Mouse (Mus musculus) embryonic stem cell, embryonic (primary cell): ENCODE measurements around the gene Nat8f4.

ENCODE experiments used
- CTCF ChIA-PET, 4 experiments: fragments of 300-600 bp in 2 of 4; fragments of 350-600 bp in 2 of 4; sonication (Branson Sonifier 250); formaldehyde crosslinking; loops; one replicate each; lab custom pipeline; 2022; ENCODE audit warnings: inconsistent platforms in 2 of 4; lab: Charles Lee
- POLR2A ChIA-PET, 4 experiments: fragments of 300-600 bp in 2 of 4; fragments of 350-600 bp in 2 of 4; sonication (Branson Sonifier 250); formaldehyde crosslinking; loops; one replicate each; lab custom pipeline; 2022; ENCODE audit warnings: antibody characterized with exemption in 4 of 4, inconsistent platforms in 1 of 4; lab: Charles Lee

Nat8f4 gene

DNA sequence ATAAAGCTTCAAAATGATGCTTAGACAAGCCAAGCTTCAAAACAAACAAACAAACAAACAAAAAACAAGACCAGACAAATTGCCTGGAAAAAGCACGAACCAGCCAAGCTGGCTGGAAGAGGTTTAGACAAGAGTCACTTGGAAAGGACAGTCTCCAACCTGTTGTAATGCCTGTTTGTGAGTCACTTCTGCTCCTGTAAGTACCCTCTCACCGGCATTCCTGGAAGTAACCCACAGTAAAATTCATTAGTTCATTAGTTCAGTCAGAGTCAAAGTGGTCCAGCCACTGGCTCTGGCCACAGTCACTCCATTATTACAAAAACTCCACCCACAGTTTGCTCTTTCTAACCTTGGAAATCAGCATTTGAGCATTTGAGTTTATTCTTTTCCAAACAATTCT lies 40.8 kb downstream of the Nat8f4 start:
- ChIA-PET POLR2A (interaction anchor here in 1 of 4 experiments (1.0 kb wide), 1 partner anchor 16 kb away, joined by 3 read pairs; no protein-coding TSS in a partner anchor), CTCF (interaction anchor here in 1 of 4 experiments (0.6 kb wide), 1 partner anchor 422 kb away, joined by 5 read pairs; no protein-coding TSS in a partner anchor)

DNA sequence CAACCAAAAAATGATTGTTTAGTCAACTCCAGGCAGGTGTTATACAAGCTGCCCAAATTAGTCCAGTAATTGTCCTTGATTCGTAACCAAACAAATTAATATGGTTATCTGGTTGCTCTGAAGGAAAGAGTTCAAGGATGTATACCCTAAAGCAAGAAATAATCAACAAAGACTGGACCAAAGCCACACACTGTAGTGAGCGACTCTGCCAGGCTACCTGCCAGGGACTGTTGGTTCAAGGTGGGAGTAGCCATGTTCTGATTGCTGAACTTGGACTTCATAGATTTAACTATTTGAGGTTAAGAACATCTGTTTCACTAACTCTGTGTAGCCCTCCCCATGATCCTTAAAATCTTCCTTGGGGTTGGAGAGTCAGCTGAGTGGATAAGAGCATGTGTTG lies 41.5 kb downstream of the Nat8f4 start:
- CTCF ChIA-PET = no interaction called here

DNA sequence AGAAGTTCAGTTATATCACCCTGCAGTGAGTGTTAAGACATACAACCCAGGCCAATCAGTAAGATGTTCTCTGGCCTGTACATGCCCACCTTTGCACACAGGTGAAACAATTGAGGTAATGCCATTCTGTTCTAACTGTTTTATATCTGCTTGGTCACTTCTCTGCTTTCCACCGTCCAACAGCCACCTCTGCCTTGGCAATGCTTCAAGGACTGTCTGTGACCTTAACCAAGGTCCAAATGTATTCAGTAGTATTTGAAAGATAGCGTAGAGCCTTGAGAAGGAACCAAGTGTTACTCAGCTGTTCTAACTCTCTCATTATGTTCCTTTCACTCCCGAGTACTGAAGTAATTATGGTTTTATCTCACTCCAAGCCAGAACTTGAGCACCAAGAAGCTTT lies 42.1 kb downstream of the Nat8f4 start:
- ChIA-PET CTCF (interaction anchor here in 1 of 4 experiments (0.7 kb wide), 1 partner anchor 206 kb away, joined by 3 read pairs; no protein-coding TSS in a partner anchor), POLR2A (no interaction called here)

More for the DNA sequence above, 41.5 kb downstream of the Nat8f4 start:
- POLR2A ChIA-PET = no interaction called here

DNA sequence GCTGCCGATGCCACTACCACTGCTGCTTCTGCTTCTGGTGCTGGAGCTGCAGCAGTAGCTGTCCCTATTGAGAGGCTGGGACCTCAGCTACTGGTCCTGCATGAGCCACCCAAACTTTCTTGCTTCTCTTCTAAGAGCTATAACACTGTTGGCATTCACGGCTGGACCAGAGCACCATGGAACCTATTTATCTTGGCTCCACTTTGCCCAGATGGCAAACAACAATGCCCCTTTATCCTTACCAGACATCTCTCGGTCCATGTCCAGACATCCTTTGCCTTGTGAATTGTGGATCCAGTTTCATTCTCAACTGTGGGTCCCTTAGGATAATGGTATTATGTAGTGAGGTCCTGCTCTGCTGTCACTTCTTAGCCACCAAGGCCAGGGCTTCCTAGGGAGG lies 43.4 kb downstream of the Nat8f4 start:
- ChIA-PET CTCF (interaction anchor here in 1 of 4 experiments (0.6 kb wide), 1 partner anchor 1025 kb away, joined by 3 read pairs; no protein-coding TSS in a partner anchor), POLR2A (interaction anchor here in 1 of 4 experiments (0.9 to 1.0 kb wide), 2 partner anchors 11 to 12 kb away, joined by 3 read pairs; no protein-coding TSS in a partner anchor)

DNA sequence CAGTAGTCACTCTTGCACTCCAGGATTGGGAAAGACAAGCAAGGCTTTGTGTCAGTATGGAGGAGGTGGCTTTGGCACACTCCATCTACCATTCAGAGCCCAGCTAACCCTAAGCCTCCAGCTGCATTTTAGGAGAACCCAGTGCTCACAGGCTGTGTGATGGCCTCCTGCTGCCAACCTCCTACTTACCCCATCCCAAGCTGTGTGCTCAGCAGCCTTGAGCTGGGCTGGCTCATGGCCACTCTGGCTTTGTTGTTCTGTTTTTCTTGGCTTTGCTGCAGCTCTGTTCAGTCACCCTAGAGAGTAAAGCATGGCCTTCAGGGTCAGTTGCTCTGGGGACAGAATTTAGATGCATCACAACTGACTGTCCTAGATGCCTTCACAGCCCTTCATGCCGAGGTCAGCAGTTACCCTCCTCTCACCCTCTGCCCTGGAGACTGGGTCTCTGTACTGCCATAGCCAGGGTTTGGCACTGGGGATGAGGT lies 48.4 kb downstream of the Nat8f4 start:
- POLR2A ChIA-PET = no interaction called here
- CTCF ChIA-PET = interaction anchor here in 1 of 4 experiments (0.7 kb wide), 1 partner anchor 34 kb away, joined by 3 read pairs; no protein-coding TSS in a partner anchor

DNA sequence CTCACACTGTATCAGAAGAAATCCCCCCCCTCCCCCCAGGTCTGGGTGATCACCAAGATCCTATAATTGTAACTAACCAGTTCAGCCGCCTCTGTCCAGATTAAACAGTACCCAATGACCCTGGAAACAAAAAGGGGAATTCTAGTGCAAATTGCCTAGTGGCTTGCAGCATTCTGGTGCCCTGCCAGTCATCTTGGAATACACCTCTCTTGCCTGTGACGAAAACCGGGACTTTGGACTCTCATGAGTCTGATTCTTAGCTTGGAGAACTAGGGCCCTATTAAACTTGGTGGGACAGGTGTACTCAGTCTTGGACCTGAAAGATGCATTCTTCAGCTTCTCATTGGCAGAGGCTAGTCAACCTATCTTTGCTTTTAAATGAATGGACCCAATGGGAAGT lies 51.2 kb downstream of the Nat8f4 start:
- CTCF ChIA-PET = interaction anchor here in 2 of 4 experiments (0.5 to 0.7 kb wide), 2 partner anchors 207 to 502 kb away, joined by 3 read pairs; no protein-coding TSS in a partner anchor
- POLR2A ChIA-PET = no interaction called here

DNA sequence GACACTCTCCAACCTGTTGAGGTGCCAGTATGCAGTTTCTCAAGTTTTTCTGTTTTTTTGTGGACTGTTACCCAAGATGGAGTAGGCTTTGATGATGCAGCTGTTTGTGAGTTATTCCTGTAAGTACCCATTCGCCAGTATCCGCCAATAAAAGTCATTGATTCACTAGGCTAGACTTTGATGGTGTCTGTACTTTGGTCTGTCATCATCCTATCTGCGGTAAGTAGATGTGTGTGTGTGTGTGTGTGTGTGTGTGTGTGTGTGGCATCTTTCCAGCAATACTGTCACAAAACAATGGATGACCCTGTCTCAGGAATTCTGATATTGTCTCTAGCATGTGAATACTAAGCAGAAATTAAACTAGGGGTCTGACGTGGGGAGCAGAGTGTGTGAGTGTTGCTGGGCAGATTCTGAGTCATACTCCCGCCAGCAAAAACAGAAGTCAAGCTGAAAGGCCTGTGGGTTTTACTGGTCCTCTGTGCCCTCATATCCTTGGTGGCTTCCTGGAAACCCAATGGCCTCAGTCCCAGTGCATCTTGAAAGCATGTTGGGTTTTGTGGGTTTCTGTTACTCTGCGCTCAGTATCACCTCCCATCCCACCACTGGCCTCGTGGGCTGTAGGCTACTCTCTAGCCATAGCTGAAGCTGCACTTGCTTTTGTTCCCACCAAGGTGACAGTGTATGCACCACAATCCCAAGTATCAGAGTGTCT lies 53.5 kb downstream of the Nat8f4 start:
- CTCF ChIA-PET = interaction anchor here in 1 of 4 experiments (2.3 kb wide), 1 partner anchor 53 kb away, joined by 5 read pairs; the partner anchor contains the start of gene Nat8f4
- POLR2A ChIA-PET = interaction anchor here in 1 of 4 experiments (0.6 to 1.7 kb wide), 2 partner anchors 51 to 64 kb away, joined by 4 read pairs; partner anchors contain the start of gene Nat8f1

- POLR2A ChIA-PET = interaction anchor here in 3 of 4 experiments (0.8 to 3.7 kb wide), 9 partner anchors 12 to 474 kb away, joined by 3 to 12 read pairs (median 3); partner anchors contain the start of genes Nat8f1 (in 3 of the 3) and Dusp11 (in 1 of the 3)
- CTCF ChIA-PET = interaction anchor here in 2 of 4 experiments (0.8 to 2.3 kb wide), 4 partner anchors 10 to 66 kb away, joined by 3 to 5 read pairs (median 4); partner anchors contain the start of genes Nat8f1 (in 1 of the 2) and Nat8f4 (in 1 of the 2)
Observed at GRCm38 (mm10) chr6:85849240-85849639, 55.4 kb downstream of the Nat8f4 start.
